Mouse (Mus musculus) T-helper 17 cell (primary cell): ENCODE results near the gene 4930524B15Rik.
"Not testable (repeated sequence)": the region's sequence is repeated elsewhere in the genome, so short reads cannot be mapped to it uniquely, and the experiment has no call there.

ENCODE experiments used
- in situ Hi-C, 2 experiments: fragments of 300-600 bp; cut with MboI, MseI; formaldehyde crosslinking; loops; 1 replicate in 1 of 2; 2 replicates in 1 of 2; pipeline ENCODE4 v1.15.1; 2025; ENCODE audit warnings: high pct_unique_total_duplicates in 2 of 2

4930524B15Rik gene

GRCm38 (mm10) chr11:31982247-31982943 lies 17.0 kb downstream of the 4930524B15Rik start:
- in situ Hi-C loops: not testable (repeated sequence)

- in situ Hi-C loops: no loop called here
Observed at GRCm38 (mm10) chr11:31983249-31983648, 17.9 kb downstream of the 4930524B15Rik start.

GRCm38 (mm10) chr11:31984786-31985185 lies 19.4 kb downstream of the 4930524B15Rik start:
- in situ Hi-C loops: no loop called here

GRCm38 (mm10) chr11:31992535-31992934 lies 27.1 kb downstream of the 4930524B15Rik start:
- in situ Hi-C loops: no loop called here

GRCm38 (mm10) chr11:31999716-32000115 lies 34.3 kb downstream of the 4930524B15Rik start:
- in situ Hi-C loops: loop anchor here (5.0 to 25.0 kb wide), 8 partner anchors 42 to 1812 kb away; no protein-coding TSS in a partner anchor

GRCm38 (mm10) chr11:32000281-32000680 lies 34.9 kb downstream of the 4930524B15Rik start, which contains the start of gene Nsg2:
Gene Nsg2, plus strand, starts transcription at chr11:32000463.
- in situ Hi-C loops: loop anchor here (5.0 to 25.0 kb wide), 6 partner anchors 62 to 1813 kb away; no protein-coding TSS in a partner anchor

- in situ Hi-C loops: loop anchor here (5.0 to 25.0 kb wide), 6 partner anchors 61 to 1814 kb away; no protein-coding TSS in a partner anchor
Observed at GRCm38 (mm10) chr11:32001181-32001910, 36.0 kb downstream of the 4930524B15Rik start.

GRCm38 (mm10) chr11:32002670-32003072 lies 37.3 kb downstream of the 4930524B15Rik start:
- in situ Hi-C loops: loop anchor here (5.0 to 25.0 kb wide), 6 partner anchors 60 to 1815 kb away; no protein-coding TSS in a partner anchor

- in situ Hi-C loops: loop anchor here (25.0 kb wide), 2 partner anchors 554 to 1821 kb away; no protein-coding TSS in a partner anchor
Observed at GRCm38 (mm10) chr11:32008049-32008448, 42.7 kb downstream of the 4930524B15Rik start.

GRCm38 (mm10) chr11:32008852-32009251 lies 43.5 kb downstream of the 4930524B15Rik start:
- in situ Hi-C loops: loop anchor here (25.0 kb wide), 2 partner anchors 553 to 1822 kb away; no protein-coding TSS in a partner anchor

- in situ Hi-C loops: loop anchor here (10.0 to 25.0 kb wide), 3 partner anchors 545 to 1823 kb away; no protein-coding TSS in a partner anchor
Observed at GRCm38 (mm10) chr11:32009961-32010662, 44.7 kb downstream of the 4930524B15Rik start.

GRCm38 (mm10) chr11:32010663-32010970 lies 45.2 kb downstream of the 4930524B15Rik start:
- in situ Hi-C loops: loop anchor here (10.0 to 25.0 kb wide), 3 partner anchors 544 to 1823 kb away; no protein-coding TSS in a partner anchor

- in situ Hi-C loops: loop anchor here (10.0 to 25.0 kb wide), 3 partner anchors 543 to 1825 kb away; no protein-coding TSS in a partner anchor
Observed at GRCm38 (mm10) chr11:32011867-32012603, 46.6 kb downstream of the 4930524B15Rik start.

GRCm38 (mm10) chr11:32013014-32013427 lies 47.6 kb downstream of the 4930524B15Rik start:
- in situ Hi-C loops: loop anchor here (10.0 to 25.0 kb wide), 3 partner anchors 542 to 1826 kb away; no protein-coding TSS in a partner anchor

- in situ Hi-C loops: loop anchor here (10.0 to 25.0 kb wide), 3 partner anchors 541 to 1826 kb away; no protein-coding TSS in a partner anchor
Observed at GRCm38 (mm10) chr11:32013561-32013960, 48.2 kb downstream of the 4930524B15Rik start.

GRCm38 (mm10) chr11:32018201-32018600 lies 52.8 kb downstream of the 4930524B15Rik start:
- in situ Hi-C loops: loop anchor here (10.0 to 25.0 kb wide), 3 partner anchors 537 to 1831 kb away; no protein-coding TSS in a partner anchor

- in situ Hi-C loops: loop anchor here (25.0 kb wide), 2 partner anchors 542 to 1833 kb away; no protein-coding TSS in a partner anchor
Observed at GRCm38 (mm10) chr11:32020031-32020965, 54.9 kb downstream of the 4930524B15Rik start.

GRCm38 (mm10) chr11:32026634-32027033 lies 61.2 kb downstream of the 4930524B15Rik start:
- in situ Hi-C loops: no loop called here
